Mouse (Mus musculus): ENCODE measurements around the gene Prss27. TPM values are rescaled to one million over a fixed set of nuclear protein-coding genes. Genes with fewer than 3 reads are reported as not detected.

Prss27 gene
- total RNA-seq (2022) = not detected

- no peak for DNase-seq (ENCODE audit: low spot score in 2 of 2)
These were observed at the start of gene Prss27 for GRCm38 (mm10) chr17:24037844-24038243. Gene Prss27, plus strand, starts transcription at chr17:24038144.

GRCm38 (mm10) chr17:23989802-23990201 is 48.1 kb upstream of the Prss27 start:
- DNase-seq (ENCODE audit: low spot score in 2 of 2) = no peak

- DNase-seq (ENCODE audit: low spot score in 2 of 2) = no peak
These were observed 45.0 kb upstream of the Prss27 start for GRCm38 (mm10) chr17:23992789-23993553.

GRCm38 (mm10) chr17:23993559-23994428 is 44.1 kb upstream of the Prss27 start:
- peak; percentile 88 to 95 for DNase-seq (ENCODE audit: low spot score in 2 of 2)

GRCm38 (mm10) chr17:23994667-23995066 is 43.3 kb upstream of the Prss27 start:
- no peak for DNase-seq (ENCODE audit: low spot score in 2 of 2)

- no peak for DNase-seq (ENCODE audit: low spot score in 2 of 2)
These were observed 42.5 kb upstream of the Prss27 start for GRCm38 (mm10) chr17:23995421-23995820.

- no peak for DNase-seq (ENCODE audit: low spot score in 2 of 2)
These were observed 40.0 kb upstream of the Prss27 start, which contains the start of gene Prss22 for GRCm38 (mm10) chr17:23997901-23998300. Gene Prss22, minus strand, starts transcription at chr17:23998100.

GRCm38 (mm10) chr17:23998383-23998782 is 39.6 kb upstream of the Prss27 start:
- no peak for DNase-seq (ENCODE audit: low spot score in 2 of 2)

GRCm38 (mm10) chr17:24000404-24000803 is 37.5 kb upstream of the Prss27 start:
- peak; percentile 73 to 80 for DNase-seq (ENCODE audit: low spot score in 2 of 2)

GRCm38 (mm10) chr17:24004071-24004665 is 33.8 kb upstream of the Prss27 start:
- no peak for DNase-seq (ENCODE audit: low spot score in 2 of 2)

- DNase-seq (ENCODE audit: low spot score in 2 of 2) = no peak
These were observed 32.9 kb upstream of the Prss27 start for GRCm38 (mm10) chr17:24005049-24005448.

- no peak for DNase-seq (ENCODE audit: low spot score in 2 of 2)
These were observed 31.0 kb upstream of the Prss27 start for GRCm38 (mm10) chr17:24006930-24007329.

GRCm38 (mm10) chr17:24007391-24007790 is 30.6 kb upstream of the Prss27 start:
- no peak for DNase-seq (ENCODE audit: low spot score in 2 of 2)

GRCm38 (mm10) chr17:24008105-24008504 is 29.8 kb upstream of the Prss27 start:
- no peak for DNase-seq (ENCODE audit: low spot score in 2 of 2)

- no peak for DNase-seq (ENCODE audit: low spot score in 2 of 2)
These were observed 28.3 kb upstream of the Prss27 start for GRCm38 (mm10) chr17:24009617-24010016.

GRCm38 (mm10) chr17:24012921-24013320 is 25.0 kb upstream of the Prss27 start:
- DNase-seq (ENCODE audit: low spot score in 2 of 2) = no peak

GRCm38 (mm10) chr17:24014433-24014965 is 23.4 kb upstream of the Prss27 start:
- DNase-seq (ENCODE audit: low spot score in 2 of 2) = no peak

GRCm38 (mm10) chr17:24015727-24016126 is 22.2 kb upstream of the Prss27 start:
- DNase-seq (ENCODE audit: low spot score in 2 of 2) = no peak

- DNase-seq (ENCODE audit: low spot score in 2 of 2) = no peak
These were observed 17.2 kb upstream of the Prss27 start for GRCm38 (mm10) chr17:24020696-24021095.

- DNase-seq (ENCODE audit: low spot score in 2 of 2) = no peak
These were observed 16.4 kb upstream of the Prss27 start for GRCm38 (mm10) chr17:24021375-24022199.

GRCm38 (mm10) chr17:24029477-24029876 is 8.5 kb upstream of the Prss27 start:
- no peak for DNase-seq (ENCODE audit: low spot score in 2 of 2)

Data from layer of hippocampus, adult 8-10 months (tissue).